Mouse (Mus musculus): ENCODE measurements at regions not wholly inside any gene's neighbourhood (a gene's known extent, or its start where the extent isn't known, plus 50 kb on each side); places are given as distances from the start of the nearest gene placed in this dataset.
A peak's percentile ranks its signal among the peaks of the same experiment; 100 is the strongest.

- Histone ChIP-seq H3K27ac (ENCODE audit: low read depth, low read length) (no peak overlapping the region), H3K9ac (replicated peaks; ENCODE audit: low read depth, low read length) (no peak overlapping the region), H3K9me3 (ENCODE audit: control insufficient read depth, low read length) (no peaks in the 10 kb centered on the region), H3K27me3 (ENCODE audit: control insufficient read depth, insufficient read depth, low read length) (no peaks in the 10 kb centered on the region), H3K4me2 (ENCODE audit: low read depth, low read length) (no peak overlapping the region), H3K36me3 (ENCODE audit: control insufficient read depth, insufficient read depth, low read length) (no peaks in the 10 kb centered on the region), H3K4me1 (ENCODE audit: control insufficient read depth, insufficient read depth, low read length) (0 out of 2 replicates have a peak, but pooled peaks cover 3% of the 10 kb centered on the region), H3K4me3 (ENCODE audit: low read depth, low read length) (no peak overlapping the region)
- no peak for ATAC-seq (ENCODE audit: low read depth)
- 85% methylated on average over 9 of the region's 9 CpGs for WGBS
Observed at GRCm38 (mm10) chr9:115600228-115600627, 290.0 kb upstream of the Stt3b start.

DNA sequence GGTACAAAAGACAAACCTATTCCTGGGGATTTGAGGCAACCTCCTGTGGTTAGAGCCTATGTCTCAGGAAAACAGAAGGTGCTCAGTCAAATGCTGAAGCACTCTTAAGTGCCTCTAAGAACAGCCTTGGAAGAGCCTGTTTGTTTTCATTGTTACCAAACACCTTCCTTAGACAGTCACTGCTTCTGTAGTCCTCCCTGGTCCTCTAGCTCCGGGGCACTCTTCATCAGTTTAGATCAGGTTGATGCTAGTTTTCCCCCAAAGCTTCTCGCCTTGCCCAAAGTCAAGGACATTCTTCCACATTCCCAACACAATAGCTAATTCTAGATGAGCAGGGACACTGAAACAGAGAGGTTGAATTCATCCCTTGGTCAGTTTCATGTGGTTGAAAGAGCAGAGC is 290.6 kb upstream of the Stt3b start:
- Histone ChIP-seq H3K9me3 (ENCODE audit: control insufficient read depth, low read length) (no peaks in the 10 kb centered on the region), H3K9ac (replicated peaks; ENCODE audit: low read depth, low read length) (no peak overlapping the region), H3K4me1 (ENCODE audit: control insufficient read depth, insufficient read depth, low read length) (0 out of 2 replicates have a peak, but pooled peaks cover 3% of the 10 kb centered on the region), H3K4me3 (ENCODE audit: low read depth, low read length) (no peak overlapping the region), H3K4me2 (ENCODE audit: low read depth, low read length) (no peak overlapping the region), H3K36me3 (ENCODE audit: control insufficient read depth, insufficient read depth, low read length) (no peaks in the 10 kb centered on the region), H3K27me3 (ENCODE audit: control insufficient read depth, insufficient read depth, low read length) (no peaks in the 10 kb centered on the region), H3K27ac (ENCODE audit: low read depth, low read length) (no peak overlapping the region)
- 87% methylated on average over 2 of the region's 2 CpGs for WGBS
- ATAC-seq (ENCODE audit: low read depth): no peak

DNA sequence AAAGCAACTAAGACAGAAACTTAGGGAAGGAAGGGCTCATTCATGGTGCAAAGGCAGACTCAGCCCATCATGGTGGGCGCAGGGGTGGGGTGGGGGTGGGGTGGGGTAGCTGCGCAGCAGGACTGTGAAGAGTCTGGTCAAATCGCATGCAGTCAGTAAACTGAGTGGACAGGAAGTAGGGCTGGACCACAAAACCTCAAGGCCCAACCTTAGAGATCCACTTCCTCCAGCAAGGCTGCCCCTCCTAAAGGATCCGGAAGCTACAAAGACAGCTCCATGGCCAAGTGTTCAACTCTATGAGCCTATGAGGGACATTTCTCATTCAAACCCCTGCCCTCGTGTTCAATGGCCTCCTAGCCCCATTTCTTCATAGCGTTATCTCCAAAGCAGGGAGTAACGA is 292.6 kb upstream of the Stt3b start:
- Histone ChIP-seq H3K27me3 (ENCODE audit: control insufficient read depth, insufficient read depth, low read length) (no peaks in the 10 kb centered on the region), H3K4me2 (ENCODE audit: low read depth, low read length) (no peak overlapping the region), H3K36me3 (ENCODE audit: control insufficient read depth, insufficient read depth, low read length) (no peaks in the 10 kb centered on the region), H3K9me3 (ENCODE audit: control insufficient read depth, low read length) (no peaks in the 10 kb centered on the region), H3K4me3 (ENCODE audit: low read depth, low read length) (no peak overlapping the region), H3K27ac (ENCODE audit: low read depth, low read length) (no peak overlapping the region), H3K9ac (replicated peaks; ENCODE audit: low read depth, low read length) (no peak overlapping the region), H3K4me1 (ENCODE audit: control insufficient read depth, insufficient read depth, low read length) (0 out of 2 replicates have a peak, but pooled peaks cover 3% of the 10 kb centered on the region)
- WGBS: 94% methylated on average over 7 of the region's 7 CpGs
- ATAC-seq (ENCODE audit: low read depth): no peak

DNA sequence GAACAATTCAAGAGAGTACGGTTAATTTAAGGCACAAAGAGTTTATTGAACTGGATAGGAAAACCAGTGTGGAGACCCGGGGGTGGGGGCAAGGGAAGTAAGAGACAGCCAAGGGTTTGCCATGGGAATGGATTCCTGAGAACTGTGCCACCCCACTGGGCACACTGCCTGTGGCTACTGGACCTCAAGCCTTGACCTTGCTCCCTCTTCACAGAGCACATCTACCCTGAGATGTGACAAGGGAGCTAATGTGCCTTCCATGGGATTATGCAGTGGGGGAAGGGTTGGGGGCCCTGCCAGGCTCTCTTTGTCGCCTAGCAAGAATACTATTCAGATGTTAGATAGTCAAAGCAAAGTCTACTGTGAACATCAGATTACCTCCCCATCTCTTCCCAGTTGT is 294.2 kb upstream of the Stt3b start:
- no peak overlapping the region for H3K9ac ChIP-seq (replicated peaks; ENCODE audit: low read depth, low read length)
- ATAC-seq (ENCODE audit: low read depth): peak; percentile 95
- H3K4me3 ChIP-seq (ENCODE audit: low read depth, low read length): no peak overlapping the region
- H3K27ac ChIP-seq (ENCODE audit: low read depth, low read length): peak overlapping the region; percentile 57; the same call in 1 of the 2 replicates
- no peaks in the 10 kb centered on the region for H3K9me3 ChIP-seq (ENCODE audit: control insufficient read depth, low read length)
- H3K4me1 ChIP-seq (ENCODE audit: control insufficient read depth, insufficient read depth, low read length): 0 out of 2 replicates have a peak, but pooled peaks cover 3% of the 10 kb centered on the region
- H3K4me2 ChIP-seq (ENCODE audit: low read depth, low read length): no peak overlapping the region
- no peaks in the 10 kb centered on the region for H3K27me3 ChIP-seq (ENCODE audit: control insufficient read depth, insufficient read depth, low read length)
- 48% methylated on average over 3 of the region's 3 CpGs for WGBS
- H3K36me3 ChIP-seq (ENCODE audit: control insufficient read depth, insufficient read depth, low read length): no peaks in the 10 kb centered on the region

DNA sequence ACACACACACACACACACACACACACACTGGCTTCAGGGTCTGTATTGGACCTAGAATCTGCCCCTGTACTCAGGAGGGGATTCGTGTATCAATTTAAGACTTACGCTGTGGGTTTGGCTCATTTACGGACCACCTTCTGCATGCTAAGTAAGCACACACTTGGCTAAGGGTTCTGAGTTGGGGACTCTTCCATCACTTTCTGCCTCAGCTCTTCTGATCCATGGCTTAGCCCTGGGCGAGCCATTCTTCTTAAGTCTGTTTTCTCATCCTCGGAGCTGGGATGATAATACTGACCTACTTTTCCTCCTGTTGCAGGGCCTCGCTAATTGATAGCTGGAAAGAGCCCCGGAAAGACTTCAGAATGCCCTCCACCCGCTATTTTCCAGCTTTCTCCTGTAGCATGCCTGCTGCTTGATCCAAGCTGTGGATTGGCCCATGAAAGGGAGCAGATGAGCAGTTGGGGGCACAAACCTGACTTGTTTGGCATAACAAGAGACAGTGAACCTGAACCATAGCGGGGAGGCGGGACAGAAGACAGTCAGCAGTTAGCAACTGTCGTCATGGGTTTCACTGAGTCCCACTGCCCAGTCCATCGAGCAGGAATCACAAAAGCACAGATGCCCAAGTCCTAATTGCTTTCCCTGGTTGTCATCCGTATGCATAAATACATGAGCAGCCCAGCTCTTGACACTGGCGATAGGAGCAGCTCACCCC is 294.9 kb upstream of the Stt3b start:
- no peak overlapping the region for H3K4me2 ChIP-seq (ENCODE audit: low read depth, low read length)
- 54% methylated on average over 14 of the region's 14 CpGs for WGBS
- ATAC-seq (ENCODE audit: low read depth): peak; percentile 75

GRCm38 (mm10) chr9:115607961-115608360 is 297.7 kb upstream of the Stt3b start:
- Histone ChIP-seq H3K27ac (ENCODE audit: low read depth, low read length) (no peak overlapping the region), H3K4me1 (ENCODE audit: control insufficient read depth, insufficient read depth, low read length) (0 out of 2 replicates have a peak, but pooled peaks cover 3% of the 10 kb centered on the region), H3K4me3 (ENCODE audit: low read depth, low read length) (no peak overlapping the region), H3K36me3 (ENCODE audit: control insufficient read depth, insufficient read depth, low read length) (no peaks in the 10 kb centered on the region), H3K4me2 (ENCODE audit: low read depth, low read length) (no peak overlapping the region), H3K27me3 (ENCODE audit: control insufficient read depth, insufficient read depth, low read length) (no peaks in the 10 kb centered on the region), H3K9me3 (ENCODE audit: control insufficient read depth, low read length) (no peaks in the 10 kb centered on the region), H3K9ac (replicated peaks; ENCODE audit: low read depth, low read length) (no peak overlapping the region)
- WGBS: 73% methylated on average over 2 of the region's 2 CpGs
- no peak for ATAC-seq (ENCODE audit: low read depth)

More for the DNA sequence above, 294.9 kb upstream of the Stt3b start:
- Histone ChIP-seq H3K27ac (ENCODE audit: low read depth, low read length) (peak overlapping the region; percentile 57), H3K9ac (replicated peaks; ENCODE audit: low read depth, low read length) (no peak overlapping the region), H3K4me1 (ENCODE audit: control insufficient read depth, insufficient read depth, low read length) (0 out of 2 replicates have a peak, but pooled peaks cover 3% of the 10 kb centered on the region), H3K27me3 (ENCODE audit: control insufficient read depth, insufficient read depth, low read length) (no peaks in the 10 kb centered on the region), H3K9me3 (ENCODE audit: control insufficient read depth, low read length) (no peaks in the 10 kb centered on the region), H3K4me3 (ENCODE audit: low read depth, low read length) (no peak overlapping the region), H3K36me3 (ENCODE audit: control insufficient read depth, insufficient read depth, low read length) (no peaks in the 10 kb centered on the region)

GRCm38 (mm10) chr9:115608377-115608776 is 298.2 kb upstream of the Stt3b start:
- no peaks in the 10 kb centered on the region for H3K36me3 ChIP-seq (ENCODE audit: control insufficient read depth, insufficient read depth, low read length)
- ATAC-seq (ENCODE audit: low read depth): no peak
- H3K27me3 ChIP-seq (ENCODE audit: control insufficient read depth, insufficient read depth, low read length): no peaks in the 10 kb centered on the region
- H3K4me2 ChIP-seq (ENCODE audit: low read depth, low read length): no peak overlapping the region
- 96% methylated on average over 5 of the region's 5 CpGs for WGBS
- 0 out of 2 replicates have a peak, but pooled peaks cover 3% of the 10 kb centered on the region for H3K4me1 ChIP-seq (ENCODE audit: control insufficient read depth, insufficient read depth, low read length)
- no peak overlapping the region for H3K27ac ChIP-seq (ENCODE audit: low read depth, low read length)
- no peak overlapping the region for H3K4me3 ChIP-seq (ENCODE audit: low read depth, low read length)
- no peaks in the 10 kb centered on the region for H3K9me3 ChIP-seq (ENCODE audit: control insufficient read depth, low read length)
- H3K9ac ChIP-seq (replicated peaks; ENCODE audit: low read depth, low read length): no peak overlapping the region

- ATAC-seq (ENCODE audit: low read depth): no peak
- no peaks in the 10 kb centered on the region for H3K27me3 ChIP-seq (ENCODE audit: control insufficient read depth, insufficient read depth, low read length)
Observed at GRCm38 (mm10) chr9:115609904-115610303, 299.4 kb upstream of the Gadl1 start.

DNA sequence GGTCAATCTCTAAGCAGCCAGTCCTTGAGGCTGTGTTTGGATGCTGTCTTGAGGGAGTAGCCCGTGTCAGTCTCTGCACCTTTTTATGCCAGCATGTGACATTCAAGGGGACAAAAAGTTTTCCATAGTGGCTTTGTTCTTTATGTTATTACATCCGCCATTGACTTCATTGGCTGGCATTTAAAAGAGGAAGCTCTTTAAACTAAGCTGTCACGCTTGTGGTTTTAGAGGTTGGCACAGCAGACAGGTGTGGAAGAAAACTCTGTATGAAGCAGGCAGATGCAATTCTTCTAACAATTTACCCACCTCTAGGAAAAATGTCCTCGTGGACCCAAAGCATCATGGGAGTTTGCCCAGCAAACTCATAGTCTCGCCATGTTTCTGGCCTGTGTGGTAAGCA is 297.5 kb upstream of the Gadl1 start:
- 89% methylated on average over 5 of the region's 5 CpGs for WGBS
- Histone ChIP-seq H3K27ac (ENCODE audit: low read depth, low read length) (no peak overlapping the region), H3K27me3 (ENCODE audit: control insufficient read depth, insufficient read depth, low read length) (no peaks in the 10 kb centered on the region), H3K4me2 (ENCODE audit: low read depth, low read length) (no peak overlapping the region), H3K4me3 (ENCODE audit: low read depth, low read length) (no peak overlapping the region), H3K9me3 (ENCODE audit: control insufficient read depth, low read length) (no peaks in the 10 kb centered on the region), H3K36me3 (ENCODE audit: control insufficient read depth, insufficient read depth, low read length) (no peaks in the 10 kb centered on the region), H3K9ac (replicated peaks; ENCODE audit: low read depth, low read length) (no peak overlapping the region), H3K4me1 (ENCODE audit: control insufficient read depth, insufficient read depth, low read length) (no peaks in the 10 kb centered on the region)
- ATAC-seq (ENCODE audit: low read depth): no peak

More at GRCm38 (mm10) chr9:115609904-115610303, 299.4 kb upstream of the Gadl1 start:
- no peaks in the 10 kb centered on the region for H3K36me3 ChIP-seq (ENCODE audit: control insufficient read depth, insufficient read depth, low read length)
- 0 out of 2 replicates have a peak, but pooled peaks cover 3% of the 10 kb centered on the region for H3K4me1 ChIP-seq (ENCODE audit: control insufficient read depth, insufficient read depth, low read length)
- no peak overlapping the region for H3K27ac ChIP-seq (ENCODE audit: low read depth, low read length)
- no peaks in the 10 kb centered on the region for H3K9me3 ChIP-seq (ENCODE audit: control insufficient read depth, low read length)
- H3K4me3 ChIP-seq (ENCODE audit: low read depth, low read length): no peak overlapping the region
- H3K9ac ChIP-seq (replicated peaks; ENCODE audit: low read depth, low read length): no peak overlapping the region
- no peak overlapping the region for H3K4me2 ChIP-seq (ENCODE audit: low read depth, low read length)
- WGBS: 91% methylated on average over 5 of the region's 5 CpGs

Measured in neural tube, embryonic 14.5 days (tissue).